Mouse (Mus musculus): ENCODE measurements around the gene Lrg1. TPM values are rescaled to one million over a fixed set of nuclear protein-coding genes. Genes with fewer than 3 reads are reported as not detected.
"Not testable (repeated sequence)": the region's sequence is repeated elsewhere in the genome, so short reads cannot be mapped to it uniquely, and the experiment has no call there.

Lrg1 gene
- total RNA-seq, 2 experiments from 2014 or later = 3.1 to 3.5 TPM

DNA sequence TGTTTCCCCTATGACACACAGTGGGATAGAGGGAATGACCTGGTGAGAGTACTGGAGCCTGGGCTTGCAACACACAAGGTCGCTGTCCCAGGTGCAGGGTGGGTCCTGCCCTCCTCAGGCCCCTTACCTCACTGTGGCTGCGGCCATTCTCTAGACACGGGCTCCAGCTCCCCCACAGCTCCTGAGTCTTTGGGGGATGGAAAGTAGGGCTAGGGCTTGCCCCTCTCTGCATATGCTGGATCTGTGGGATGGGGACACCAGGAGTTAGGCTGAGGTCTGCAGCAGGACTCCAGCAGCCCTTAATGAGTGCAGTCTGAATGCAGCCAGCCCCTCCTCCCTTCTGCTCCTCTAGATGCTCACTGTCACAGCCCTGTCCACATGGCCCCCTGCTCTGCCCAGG lies 9.1 kb downstream of the Lrg1 start:
- intact Hi-C loops (cut with DNase I) = no loop called here
- no peak for DNase-seq (ENCODE audit: low spot score in 2 of 2)

DNA sequence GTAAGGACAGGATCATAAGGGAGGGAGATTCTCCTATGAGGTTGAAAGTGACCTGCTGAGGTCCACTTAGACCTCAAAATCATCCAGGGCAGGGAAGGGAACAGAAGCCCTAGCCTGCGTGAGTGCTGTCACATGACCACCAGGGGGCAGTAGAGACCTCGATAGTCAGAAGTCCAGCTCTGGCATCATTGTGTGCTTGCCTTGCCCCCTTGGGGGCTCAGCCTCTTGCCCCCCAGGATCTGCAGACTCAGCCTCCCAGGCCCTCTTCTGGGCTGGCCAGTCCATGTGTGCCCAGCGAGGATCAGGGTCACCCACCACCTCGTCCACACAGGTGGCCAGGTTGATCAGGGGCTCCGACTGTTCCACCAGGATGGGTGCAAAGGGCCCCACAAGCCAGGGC lies 9.9 kb downstream of the Lrg1 start:
- DNase-seq (ENCODE audit: low spot score in 2 of 2) = peak; percentile 55 to 64
- intact Hi-C loops (cut with DNase I) = no loop called here

DNA sequence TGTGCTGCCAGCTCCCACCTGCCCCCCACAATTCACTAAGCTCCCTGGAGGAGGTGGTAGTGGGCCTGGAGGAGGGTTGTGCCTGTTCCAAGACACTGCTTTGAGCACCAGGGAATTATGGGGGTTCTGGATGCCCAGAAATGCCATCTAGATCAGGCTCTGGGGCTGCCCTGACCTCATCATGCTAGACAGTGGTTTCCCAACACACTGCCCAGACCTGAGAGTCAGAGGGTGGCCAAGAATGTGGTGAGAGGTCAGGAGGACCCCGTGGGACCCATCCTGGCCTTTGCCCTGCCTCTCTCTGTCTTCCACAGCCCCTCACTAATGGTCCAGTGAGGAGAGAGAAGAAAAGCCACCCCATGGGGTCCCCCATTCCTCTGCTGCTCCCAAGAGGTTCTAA lies 10.8 kb downstream of the Lrg1 start:
- no peak for DNase-seq (ENCODE audit: low spot score in 2 of 2)
- intact Hi-C loops (cut with DNase I) = no loop called here

DNA sequence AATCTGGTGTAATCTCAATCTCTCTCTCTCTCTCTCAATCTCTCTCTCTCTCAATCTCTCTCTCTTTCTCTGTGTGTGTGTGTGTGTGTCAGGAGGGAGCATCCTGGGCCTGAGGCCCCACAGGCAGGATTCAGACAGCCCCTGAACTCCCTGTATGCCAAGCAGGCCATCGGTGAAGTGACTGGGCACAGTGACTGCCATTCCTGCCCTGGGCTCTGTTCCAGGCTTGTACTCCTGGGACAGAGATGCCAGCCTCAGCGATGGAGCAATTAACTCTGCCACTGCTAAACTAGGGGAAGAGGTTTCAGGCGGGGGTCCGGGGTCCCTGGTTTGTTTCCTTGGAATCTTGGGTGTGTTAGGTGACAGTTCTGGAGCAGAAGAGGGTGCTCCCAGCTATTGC lies 11.2 kb downstream of the Lrg1 start:
- no peak for DNase-seq (ENCODE audit: low spot score in 2 of 2)

DNA sequence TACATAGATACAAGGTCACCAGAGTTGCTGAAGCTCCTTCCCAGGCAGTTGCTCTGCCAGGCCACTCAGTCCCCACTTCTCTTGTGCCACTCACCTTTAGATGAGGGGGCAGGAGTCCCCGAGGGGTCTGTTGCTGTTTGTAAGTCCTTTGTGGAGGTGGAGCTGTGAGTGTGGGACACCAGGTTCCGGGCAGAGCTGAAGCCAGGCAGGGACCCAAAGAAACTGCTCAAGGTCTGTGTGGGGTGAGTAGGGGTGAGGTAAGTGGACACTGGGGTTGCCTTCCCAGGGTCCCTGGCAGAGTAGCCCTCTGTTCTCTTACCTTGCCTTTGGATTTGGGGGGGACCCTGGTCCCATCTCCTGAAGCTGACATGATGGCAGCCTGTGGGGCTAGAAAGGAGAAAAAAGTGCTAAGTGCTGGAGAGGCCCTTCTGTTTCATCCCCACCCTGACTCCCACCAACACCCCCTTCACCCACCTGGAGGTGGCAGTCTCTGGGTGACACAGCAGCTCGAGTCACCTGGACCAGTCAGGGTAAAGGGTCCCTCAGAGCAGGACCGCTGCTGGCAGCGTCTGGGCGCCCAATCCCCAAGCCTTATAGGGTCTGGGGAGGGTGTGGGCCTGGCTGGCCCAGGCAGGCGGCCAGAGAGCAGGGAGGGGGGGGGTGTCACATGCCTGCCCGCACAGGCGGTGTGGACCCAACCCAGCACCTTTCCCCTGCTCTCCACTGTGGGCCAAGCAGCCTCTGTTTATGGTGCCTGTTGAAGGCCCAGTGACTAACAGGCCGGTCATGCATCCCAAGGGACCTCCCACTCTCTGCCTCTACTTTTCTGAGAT lies 12.4 kb downstream of the Lrg1 start, which contains the start of gene Plin4:
Gene Plin4, minus strand, starts transcription at position 585 of the 833 bp plus-strand sequence.
- no peak for DNase-seq (ENCODE audit: low spot score in 2 of 2)
- intact Hi-C loops (cut with DNase I) = no loop called here

More for the DNA sequence above, 11.2 kb downstream of the Lrg1 start:
- intact Hi-C loops (cut with DNase I) = no loop called here

DNA sequence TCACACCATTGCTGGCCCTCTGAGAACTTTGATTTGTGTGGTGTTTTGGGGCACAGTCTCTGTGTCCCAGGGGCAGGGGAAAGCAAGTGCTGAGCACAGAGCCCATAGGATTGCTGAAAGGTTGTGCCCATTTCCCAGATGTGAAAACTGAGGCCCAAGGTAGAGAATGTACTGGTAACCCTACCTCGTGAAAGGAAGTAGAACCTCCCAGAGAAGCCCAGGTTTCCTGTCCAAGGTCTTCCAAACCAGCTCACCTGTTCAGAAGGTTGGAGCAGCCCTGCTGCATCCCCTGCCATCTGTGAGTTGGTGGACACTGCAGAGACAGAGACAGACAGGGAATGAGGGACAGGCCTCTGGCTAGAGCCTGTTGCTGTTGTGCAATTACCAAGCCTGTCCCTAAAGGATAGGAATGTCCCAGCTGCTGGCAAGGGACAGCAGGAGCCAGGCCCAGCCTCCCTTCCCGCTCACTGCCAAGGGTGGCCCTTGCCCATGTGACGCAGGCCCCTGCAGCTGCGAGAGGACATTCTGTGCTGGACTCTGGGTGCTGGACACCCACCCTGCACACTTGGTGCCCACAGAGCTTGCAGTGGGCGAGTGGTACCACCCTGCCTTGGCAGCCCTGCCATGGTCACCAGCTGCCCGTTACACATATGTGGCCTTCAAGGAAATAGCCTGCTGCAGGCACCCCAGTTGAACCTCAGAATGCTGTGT lies 13.3 kb downstream of the Lrg1 start:
- intact Hi-C loops (cut with DNase I) = no loop called here
- peak; percentile 60 to 71 for DNase-seq (ENCODE audit: low spot score in 2 of 2)

DNA sequence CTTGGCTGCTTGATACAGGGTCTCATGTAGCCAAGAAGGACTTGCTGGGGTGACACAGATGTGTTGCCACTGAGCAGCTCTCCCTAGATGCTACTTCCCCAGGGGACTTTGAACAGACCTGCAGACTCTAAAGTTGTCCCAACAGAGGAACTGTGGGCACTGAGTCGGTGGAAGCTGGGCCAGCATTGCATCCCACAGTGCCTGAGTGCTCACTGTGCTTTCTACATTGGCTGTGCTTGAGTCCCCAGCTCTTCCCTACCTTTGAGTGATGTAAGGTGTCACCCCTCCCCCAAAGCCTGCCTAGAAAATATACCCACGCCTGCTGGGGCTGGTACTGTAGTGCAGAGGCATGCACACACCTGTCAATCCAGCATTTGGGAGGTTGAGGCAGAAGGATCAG lies 14.1 kb downstream of the Lrg1 start:
- no peak for DNase-seq (ENCODE audit: low spot score in 2 of 2)
- intact Hi-C loops (cut with DNase I) = no loop called here

DNA sequence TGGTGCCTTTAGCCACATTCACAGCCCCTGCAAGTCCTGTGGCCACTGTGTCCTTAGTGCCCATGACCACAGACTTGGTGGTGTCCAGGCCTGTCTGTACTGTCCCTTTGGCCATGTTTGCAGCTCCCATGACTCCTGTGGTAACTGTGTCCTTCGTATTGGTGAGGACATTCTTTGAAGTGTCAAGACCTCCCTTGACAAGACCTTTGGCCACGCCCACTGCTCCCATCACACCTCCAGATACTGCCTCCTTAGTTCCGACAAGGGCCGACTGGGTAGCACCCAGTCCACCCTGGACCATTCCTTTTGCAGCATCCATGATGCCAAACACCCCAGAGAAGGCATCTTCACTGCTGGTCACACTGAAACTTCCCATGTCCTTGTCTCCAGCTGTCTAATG lies 14.8 kb downstream of the Lrg1 start:
- intact Hi-C loops (cut with DNase I) = no loop called here
- no peak for DNase-seq (ENCODE audit: low spot score in 2 of 2)

DNA sequence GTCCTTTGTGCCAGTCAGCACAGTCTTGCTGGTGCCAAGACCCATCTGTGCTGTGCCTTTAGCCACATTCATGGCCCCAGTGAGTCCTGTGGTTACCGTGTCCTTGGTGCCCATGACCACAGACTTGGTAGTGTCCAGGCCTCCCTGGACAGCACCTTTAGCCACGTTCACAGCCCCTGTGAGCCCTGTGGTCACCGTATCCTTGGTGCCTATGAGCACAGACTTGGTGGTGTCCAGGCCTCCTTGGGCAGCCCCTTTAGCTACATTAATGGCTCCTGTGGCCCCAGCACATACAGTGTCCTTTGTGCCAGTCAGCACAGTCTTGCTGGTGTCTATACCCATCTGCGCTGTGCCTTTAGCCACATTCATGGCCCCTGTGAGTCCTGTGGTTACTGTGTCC lies 15.4 kb downstream of the Lrg1 start:
- intact Hi-C loops (cut with DNase I); DNase-seq (ENCODE audit: low spot score in 2 of 2): not testable (repeated sequence)

DNA sequence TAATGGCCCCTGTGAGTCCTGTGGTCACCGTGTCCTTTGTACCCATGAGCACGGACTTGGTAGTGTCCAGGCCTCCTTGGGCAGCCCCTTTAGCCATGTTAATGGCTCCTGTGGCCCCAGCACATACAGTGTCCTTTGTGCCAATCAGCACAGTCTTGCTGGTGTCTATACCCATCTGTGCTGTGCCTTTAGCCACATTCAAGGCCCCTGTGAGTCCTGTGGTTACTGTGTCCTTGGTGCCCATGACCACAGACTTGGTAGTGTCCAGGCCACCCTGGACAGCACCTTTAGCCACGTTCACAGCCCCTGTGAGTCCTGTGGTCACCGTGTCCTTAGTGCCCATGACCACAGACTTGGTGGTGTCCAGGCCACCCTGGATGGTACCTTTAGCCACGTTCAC lies 17.0 kb downstream of the Lrg1 start:
- intact Hi-C loops (cut with DNase I) = not testable (repeated sequence)

DNA sequence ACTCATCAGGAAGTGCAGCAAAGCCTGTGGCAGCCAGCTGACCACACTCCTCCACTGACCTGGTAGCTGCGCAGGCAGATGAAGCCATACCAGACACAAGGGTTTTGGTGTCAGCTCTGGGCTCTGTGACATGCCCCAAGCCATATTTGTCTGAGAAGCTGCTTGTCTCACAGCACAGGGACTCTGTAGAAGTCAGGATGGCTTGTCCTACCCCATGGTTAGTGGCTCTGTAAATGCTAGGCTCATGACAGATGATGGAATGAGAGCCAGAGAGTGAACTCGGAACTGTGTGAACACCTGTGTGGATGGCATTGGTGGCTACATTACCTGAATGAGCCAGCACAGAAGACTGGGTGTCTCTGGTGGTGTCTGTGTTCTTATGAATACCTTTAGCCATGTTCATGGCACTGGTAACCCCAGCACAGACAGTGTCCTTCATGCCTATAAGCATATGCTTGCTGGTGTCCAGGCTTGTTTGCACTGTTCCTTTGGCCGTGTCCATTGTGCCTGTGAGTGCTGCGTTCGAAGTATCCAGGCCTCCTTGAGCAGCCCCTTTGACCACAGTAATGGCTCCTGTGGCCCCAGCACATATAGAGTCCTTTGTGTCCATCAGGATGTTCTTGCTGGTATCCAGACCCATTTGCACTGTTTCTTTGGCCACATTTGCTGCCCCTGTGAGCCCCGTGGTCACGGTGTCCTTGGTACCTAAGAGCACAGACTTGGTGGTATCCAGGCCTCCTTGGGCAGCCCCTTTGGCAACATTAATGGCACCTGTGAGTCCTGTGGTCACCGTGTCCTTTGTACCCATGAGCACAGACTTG lies 18.1 kb downstream of the Lrg1 start:
- no peak for DNase-seq (ENCODE audit: low spot score in 2 of 2)
- intact Hi-C loops (cut with DNase I) = no loop called here

More for the DNA sequence above, 17.0 kb downstream of the Lrg1 start:
- DNase-seq (ENCODE audit: low spot score in 2 of 2) = not testable (repeated sequence)

DNA sequence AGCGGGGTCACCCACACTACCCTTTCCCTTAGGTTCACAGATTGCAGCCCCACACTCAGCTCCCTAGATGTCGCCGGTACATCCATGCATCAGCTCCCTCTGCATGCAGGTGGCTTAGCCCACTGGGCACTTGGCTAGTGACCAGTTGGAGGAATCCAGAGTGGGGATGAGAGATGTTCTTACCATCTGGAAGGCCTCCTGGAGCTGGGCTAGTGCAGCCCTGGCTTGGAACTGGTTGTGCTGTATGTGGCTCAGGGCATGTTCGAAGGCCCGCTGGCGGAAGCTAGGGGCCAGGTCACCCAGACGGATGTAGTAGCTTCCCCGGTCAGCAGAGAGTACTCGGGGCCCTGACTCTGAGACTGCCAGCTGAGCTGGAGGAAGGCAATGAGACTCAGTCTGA lies 18.9 kb downstream of the Lrg1 start:
- DNase-seq (ENCODE audit: low spot score in 2 of 2) = no peak
- intact Hi-C loops (cut with DNase I) = no loop called here

DNA sequence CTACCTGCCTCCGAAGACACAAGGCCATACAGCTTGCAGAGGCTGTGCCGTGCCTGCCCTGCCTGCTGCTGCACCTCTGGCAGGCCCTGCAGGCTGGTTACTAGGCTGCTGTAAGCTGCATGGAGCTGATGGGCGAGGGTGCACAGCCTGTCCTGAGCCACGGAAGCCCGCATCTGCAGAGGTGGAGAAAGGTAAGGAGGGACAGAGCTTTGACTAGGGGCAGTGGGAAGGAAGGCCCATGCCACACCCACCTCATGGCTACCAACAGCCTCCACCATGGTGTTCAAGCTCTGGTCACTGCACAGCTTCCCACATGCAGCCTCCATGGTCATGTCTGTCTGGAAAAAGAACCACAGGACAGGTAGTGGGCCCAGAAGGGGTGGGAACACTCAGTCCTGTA lies 19.6 kb downstream of the Lrg1 start:
- intact Hi-C loops (cut with DNase I) = no loop called here
- DNase-seq (ENCODE audit: low spot score in 2 of 2) = no peak

DNA sequence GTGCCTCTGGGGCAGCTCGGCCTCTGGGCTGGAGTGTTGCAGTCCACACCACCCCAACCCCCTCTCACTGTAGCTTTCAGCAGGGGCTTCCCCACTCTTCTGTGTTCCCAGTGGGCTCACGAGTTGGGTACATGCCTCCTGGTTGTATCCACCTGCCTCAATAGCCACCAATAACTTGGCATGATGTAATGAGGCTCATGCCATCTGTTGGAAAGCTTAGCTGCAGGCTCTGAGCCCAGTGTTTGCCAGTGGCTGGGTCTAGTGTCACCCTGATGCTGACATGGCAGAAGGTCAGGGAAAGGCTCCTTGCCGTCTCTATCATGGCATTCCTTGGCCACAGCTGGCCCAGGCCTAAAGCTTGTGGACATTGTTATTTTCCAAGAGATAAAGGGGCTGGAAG lies 21.0 kb downstream of the Lrg1 start:
- intact Hi-C loops (cut with DNase I) = no loop called here
- no peak for DNase-seq (ENCODE audit: low spot score in 2 of 2)

DNA sequence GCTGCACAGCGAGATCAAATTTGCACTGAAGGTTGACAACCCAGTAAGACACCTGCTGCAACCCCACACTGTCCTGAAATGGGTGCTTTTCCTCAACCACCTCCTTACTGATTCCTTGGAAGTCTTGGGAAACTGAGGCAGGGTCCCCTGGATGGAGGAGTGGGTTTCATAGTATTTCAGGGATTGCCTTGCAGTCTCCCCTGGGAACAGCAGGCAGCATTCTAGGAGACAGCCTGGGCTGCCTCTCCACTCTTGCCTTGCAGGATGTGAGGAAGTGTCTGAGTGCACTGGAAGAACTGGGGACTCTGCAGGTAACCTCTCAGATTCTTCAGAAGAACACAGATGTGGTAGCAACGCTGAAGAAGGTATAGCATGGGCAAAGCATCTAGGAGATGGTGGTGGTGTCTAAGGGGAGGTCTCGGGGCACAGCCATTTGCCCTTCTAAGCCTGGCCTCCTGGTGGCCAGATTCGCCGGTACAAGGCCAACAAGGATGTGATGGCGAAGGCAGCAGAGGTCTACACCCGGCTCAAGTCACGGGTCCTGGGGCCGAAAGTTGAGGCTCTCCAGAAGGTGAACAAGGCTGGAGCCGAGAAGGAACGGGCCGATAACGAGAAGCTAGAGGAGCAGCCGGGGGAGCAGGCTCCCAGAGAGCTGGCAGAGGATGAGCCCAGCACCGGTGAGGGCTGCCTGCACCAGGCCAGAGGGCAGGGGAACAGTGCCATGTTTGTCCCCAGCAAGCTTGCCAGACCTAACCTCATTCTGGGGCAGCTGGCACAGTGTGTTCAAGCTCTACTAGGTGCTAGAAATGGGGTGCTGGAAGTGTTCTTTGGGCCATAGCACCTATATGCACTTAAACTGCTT lies 22.9 kb downstream of the Lrg1 start:
- intact Hi-C loops (cut with DNase I) = no loop called here
- no peak for DNase-seq (ENCODE audit: low spot score in 2 of 2)

DNA sequence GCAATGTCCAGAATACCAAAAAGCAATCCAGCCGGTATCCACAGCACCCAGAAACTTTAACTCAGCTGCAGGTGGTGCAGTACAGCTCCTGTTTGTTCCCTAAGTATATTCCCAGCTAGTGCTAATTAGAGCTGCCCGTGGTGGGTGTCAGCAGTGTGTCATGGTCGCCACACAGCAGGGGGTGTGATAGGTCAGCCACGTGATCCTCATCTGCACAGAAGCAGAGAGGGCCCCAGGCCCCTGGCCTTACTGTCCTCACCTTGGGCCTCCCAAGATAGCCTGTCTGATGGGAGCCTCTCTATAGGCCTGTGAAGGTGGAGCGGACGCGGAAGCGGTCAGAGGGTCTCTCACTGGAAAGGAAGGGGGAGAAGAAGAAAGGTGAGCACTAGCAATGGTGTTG lies 23.6 kb downstream of the Lrg1 start:
- DNase-seq (ENCODE audit: low spot score in 2 of 2) = no peak
- intact Hi-C loops (cut with DNase I) = no loop called here

DNA sequence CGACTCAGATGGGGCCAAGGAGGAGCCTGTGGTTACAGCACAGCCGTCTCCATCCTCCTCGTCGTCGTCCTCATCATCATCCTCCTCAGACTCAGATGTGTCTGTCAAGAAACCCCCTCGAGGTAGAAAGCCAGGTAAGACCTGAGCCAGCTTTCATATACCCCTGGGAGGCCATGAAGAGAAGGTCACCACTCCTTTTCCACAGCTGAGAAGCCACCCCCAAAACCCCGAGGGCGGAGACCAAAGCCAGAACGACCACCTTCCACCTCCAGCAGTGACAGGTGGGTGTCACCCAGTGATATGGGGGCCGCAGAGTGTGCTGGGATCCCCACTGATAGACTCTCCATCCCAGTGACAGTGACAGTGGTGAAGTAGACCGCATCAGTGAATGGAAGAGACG lies 24.9 kb downstream of the Lrg1 start:
- no peak for DNase-seq (ENCODE audit: low spot score in 2 of 2)
- intact Hi-C loops (cut with DNase I) = no loop called here

DNA sequence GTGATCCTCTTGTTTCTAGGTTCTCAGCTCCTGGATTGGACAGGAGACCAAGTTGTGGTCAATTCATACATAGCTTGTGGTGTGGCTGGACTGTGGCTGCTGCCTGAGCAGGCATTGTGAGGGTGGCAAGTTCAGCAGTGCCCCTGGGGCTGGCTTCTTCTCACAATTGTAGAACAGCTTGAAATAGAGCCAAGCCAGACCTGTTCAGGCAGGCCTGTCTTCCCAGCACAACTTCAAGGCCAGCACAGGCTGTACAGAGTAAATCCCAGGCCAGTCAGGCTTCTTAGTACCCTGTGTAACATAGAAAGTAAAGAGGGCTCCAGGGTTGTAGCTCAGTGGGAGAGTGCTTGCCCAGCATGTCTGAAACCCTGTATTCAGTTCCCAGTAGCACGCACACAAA lies 29.0 kb downstream of the Lrg1 start:
- no peak for DNase-seq (ENCODE audit: low spot score in 2 of 2)
- intact Hi-C loops (cut with DNase I) = no loop called here

DNA sequence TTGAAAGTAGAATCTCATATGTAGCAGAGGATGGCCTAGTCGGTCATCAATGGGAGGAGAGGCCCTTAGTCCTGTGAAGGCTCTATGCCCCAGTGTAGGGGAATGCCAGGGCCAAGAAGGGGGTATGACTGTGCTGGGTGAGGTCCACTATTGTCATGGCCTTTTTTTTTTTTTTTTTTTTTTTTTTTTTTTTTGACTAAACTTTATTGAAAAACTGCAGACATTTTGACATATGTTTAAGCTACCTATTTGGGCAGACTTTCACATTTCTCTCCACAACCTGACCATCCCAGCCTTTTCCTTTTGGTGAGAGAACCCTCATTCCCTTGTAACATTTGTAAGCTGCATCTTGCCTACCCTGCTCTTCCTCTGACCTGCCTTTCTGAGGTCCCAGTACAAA lies 29.5 kb downstream of the Lrg1 start:
- intact Hi-C loops (cut with DNase I) = no loop called here
- DNase-seq (ENCODE audit: low spot score in 2 of 2) = no peak
